Mouse (Mus musculus) T-cell, adult 66 days (primary cell): ENCODE data around the gene Galm. TPM values are rescaled to one million over a fixed set of nuclear protein-coding genes. Genes with fewer than 3 reads are reported as not detected.

ENCODE experiments used
- total RNA-seq, 2 experiments: library from RNA; stranded (reverse); gene quantifications; 3 replicates in 1 of 2; 4 replicates in 1 of 2; pipeline ENCODE4 v1.2.4; 2023

Galm gene
- total RNA-seq = 1 to 10 TPM; 8.3 to 8.4 TPM

GRCm38 (mm10) chr17:80127331-80128251 is at the start of gene Galm:
TSS of gene Galm (plus strand) at chr17:80127471.

GRCm38 (mm10) chr17:80206671-80207581 is 79.7 kb downstream of the Galm start, which contains the start of the genes Srsf7 and Ttc39d:
TSS of gene Srsf7 (minus strand) at chr17:80207307.
TSS of gene Ttc39d (plus strand) at chr17:80207460.

GRCm38 (mm10) chr17:80224326-80225116 is 97.2 kb downstream of the Galm start, which contains the start of gene Gemin6:
TSS of gene Gemin6 (plus strand) at chr17:80224441.

Other genes starting within 250 kb of the Galm start
- gene Atl2, start 231.3 kb upstream of the Galm start, total RNA-seq = 10 to 100 TPM; 35.1 to 41.2 TPM
- 10 to 100 TPM; 32.9 to 33.9 TPM for gene Hnrnpll, start 65.1 kb upstream of the Galm start, total RNA-seq
- gene Srsf7, start 79.8 kb downstream of the Galm start, total RNA-seq = 100 to 1,000 TPM; 369 to 410 TPM
- not detected for gene Ttc39d, start 80.0 kb downstream of the Galm start, total RNA-seq
- 1 to 10 TPM; 3.6 to 6.1 TPM for gene Gemin6, start 97.0 kb downstream of the Galm start, total RNA-seq
- 1 to 10 TPM in 1 of 2 experiments, not detected in 1; 1.3 TPM for gene Morn2, start 162.7 kb downstream of the Galm start, total RNA-seq
- gene Dhx57, start 163.0 kb downstream of the Galm start, total RNA-seq = 10 to 100 TPM; 28.7 to 36.9 TPM
- not detected for gene Arhgef33, start 179.9 kb downstream of the Galm start, total RNA-seq
- not detected for gene Gm10190, start 246.1 kb downstream of the Galm start, total RNA-seq